Mouse (Mus musculus) olfactory bulb, adult 2 months (tissue): ENCODE results near the gene Styx. TPM values are rescaled to one million over a fixed set of nuclear protein-coding genes. Genes with fewer than 3 reads are reported as not detected.

ENCODE experiments used
- H3K27ac ChIP-seq: fragments of 200-500 bp; 2 replicates; pipeline ENCODE4 v1.5.1; 2012; ENCODE audit warnings: low read depth, low read length; ENCODE audit not compliant: insufficient read depth
- H3K4me1 ChIP-seq: fragments of 200-500 bp; 2 replicates; pipeline ENCODE4 v1.6.1; 2012; ENCODE audit warnings: low read length; ENCODE audit not compliant: control insufficient read depth, insufficient read depth
- H3K4me3 ChIP-seq: fragments of 200-500 bp; 2 replicates; pipeline ENCODE4 v1.5.1; 2012; ENCODE audit warnings: mild to moderate bottlenecking, low read depth, low read length, moderate library complexity; ENCODE audit not compliant: insufficient read depth
- CTCF ChIP-seq: fragments of 200-500 bp; IDR thresholded peaks from 2 replicates; pipeline ENCODE4 v1.5.1; 2012; ENCODE audit warnings: low read depth, mild to moderate bottlenecking, low read length, moderate library complexity; ENCODE audit not compliant: insufficient read depth
- POLR2A ChIP-seq: fragments of 200-500 bp; IDR thresholded peaks from 2 replicates; pipeline ENCODE4 v1.6.1; 2012; ENCODE audit warnings: mild to moderate bottlenecking, low read depth, low read length, moderate library complexity; ENCODE audit not compliant: insufficient read depth
- WGBS: fragments of 180-500 bp; shearing (Covaris S2); methylation state at CpG from one replicate; pipeline ENCODE4 v1.1.7; 2018; 5-methylcytosine and 5-hydroxymethylcytosine counted together
- polyA plus RNA-seq: library from polyadenylated mRNA; stranded (reverse); fragments of >200 nt; gene quantifications from 2 replicates; pipeline ENCODE4 v1.2.4, GENCODE M21; 2012; ENCODE audit warnings: low replicate concordance; ENCODE audit not compliant: missing spikeins, insufficient read depth, insufficient read length

The Styx gene
- polyA plus RNA-seq, 1 experiment = not detected

DNA sequence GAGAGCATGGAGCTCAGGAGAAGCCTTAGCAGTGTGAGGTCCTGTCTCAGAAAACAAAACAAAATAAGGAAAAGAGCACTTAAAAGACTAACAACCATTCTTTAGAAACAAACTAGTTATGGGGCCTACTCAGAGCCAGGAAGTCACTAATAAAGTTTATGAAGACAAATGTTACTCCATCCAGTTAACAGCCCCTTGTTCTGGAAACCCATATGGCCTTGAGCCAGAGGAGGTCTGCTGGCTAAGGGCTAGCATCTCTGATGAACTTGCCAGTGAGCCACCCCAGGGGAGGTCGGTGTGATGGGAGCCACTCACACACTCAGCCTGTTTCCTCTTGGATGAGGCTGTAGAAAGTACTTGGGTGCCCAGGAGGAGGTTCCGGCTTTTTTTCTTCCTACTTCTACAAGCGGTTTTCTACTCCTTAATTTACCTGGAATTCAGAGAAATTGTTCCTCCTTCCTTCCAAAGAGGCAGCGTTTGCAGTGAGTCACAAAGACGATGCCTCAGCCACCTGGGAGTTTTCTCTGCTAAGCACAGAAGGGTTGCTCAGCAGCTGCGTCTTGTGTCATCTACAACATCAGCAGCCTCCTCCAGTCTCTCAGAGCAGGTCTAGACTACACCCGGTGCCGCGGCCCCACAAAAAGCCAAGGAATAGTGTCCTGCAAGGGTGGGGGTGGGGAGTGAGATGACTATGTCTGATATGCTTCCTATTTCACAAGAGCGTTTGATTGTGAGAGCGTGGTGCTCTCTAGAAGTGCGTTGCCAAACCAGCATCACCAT, 92.1 kb downstream of the Styx start:
- Histone ChIP-seq H3K4me3 (no peak overlapping the region), H3K4me1 (peaks cover 17% of the 10 kb centered on the region), H3K27ac (no peak overlapping the region)
- WGBS = 49% methylated on average over 12 of the region's 12 CpGs
- TF ChIP-seq POLR2A = no peak
- TF ChIP-seq CTCF = no peak

GRCm38 (mm10) chr14:45444870-45445269, 94.0 kb downstream of the Styx start:
- WGBS = 57% methylated on average over 7 of the region's 7 CpGs
- H3K27ac ChIP-seq = no peak overlapping the region
- H3K4me1 ChIP-seq = peaks cover 17% of the 10 kb centered on the region
- no peak for TF ChIP-seq POLR2A
- TF ChIP-seq CTCF = no peak
- H3K4me3 ChIP-seq = no peak overlapping the region

- WGBS = 55% methylated on average over 12 of the region's 12 CpGs
- Histone ChIP-seq H3K27ac (no peak overlapping the region), H3K4me3 (no peak overlapping the region), H3K4me1 (peaks cover 17% of the 10 kb centered on the region)
- TF ChIP-seq CTCF (no peak), POLR2A (no peak)
Measured at GRCm38 (mm10) chr14:45445445-45445844, 94.6 kb downstream of the Styx start.

DNA sequence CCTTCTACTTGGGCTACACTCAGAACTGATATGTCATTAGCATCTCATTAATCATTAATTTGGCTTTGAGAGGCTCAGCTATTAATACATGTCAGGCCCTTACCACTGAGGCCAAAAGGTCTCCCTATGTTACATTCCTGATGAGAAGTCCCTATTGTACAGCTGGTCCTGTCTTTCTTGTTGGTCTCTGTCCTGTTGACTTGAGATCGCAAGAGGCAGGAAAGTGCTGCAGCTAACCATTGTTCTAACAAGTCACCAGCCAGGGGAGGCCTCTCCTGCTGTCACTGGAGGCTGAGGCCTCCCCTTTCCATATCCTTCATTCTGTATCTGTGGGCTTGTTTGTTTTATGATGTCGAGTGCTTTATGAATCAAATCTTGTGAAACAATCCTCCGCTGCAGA, 95.9 kb downstream of the Styx start:
- 95% methylated on average over 3 of the region's 3 CpGs for WGBS
- no peak overlapping the region for H3K4me3 ChIP-seq
- peaks cover 17% of the 10 kb centered on the region for H3K4me1 ChIP-seq
- TF ChIP-seq CTCF (no peak), POLR2A (no peak)
- H3K27ac ChIP-seq = no peak overlapping the region

- 69% methylated on average over 2 of the region's 2 CpGs for WGBS
- Histone ChIP-seq H3K27ac (no peak overlapping the region), H3K4me1 (peaks cover 6% of the 10 kb centered on the region), H3K4me3 (no peak overlapping the region)
- TF ChIP-seq CTCF (no peak), POLR2A (no peak)
Measured at GRCm38 (mm10) chr14:45451090-45451489, 100.2 kb downstream of the Styx start.

DNA sequence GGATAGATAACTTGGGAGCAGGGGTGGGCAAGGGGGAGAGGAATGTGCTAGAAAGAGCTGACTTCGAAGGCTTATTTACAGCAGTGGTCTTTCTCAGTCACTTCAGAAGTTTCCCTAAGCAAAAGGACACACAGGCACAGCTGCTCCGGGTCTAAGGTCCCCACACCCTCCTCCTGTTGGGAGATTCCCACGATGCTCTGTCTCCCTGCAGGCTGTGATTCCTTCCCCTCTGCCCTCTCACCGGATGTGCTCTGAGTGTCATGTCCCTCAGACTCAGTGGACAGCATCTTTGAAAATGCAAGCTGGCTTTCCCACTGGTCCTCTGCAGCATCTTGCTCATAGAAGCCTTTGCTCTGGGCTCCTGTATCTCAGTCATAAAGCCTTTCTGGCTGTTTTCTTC, 101.3 kb downstream of the Styx start:
- TF ChIP-seq POLR2A = no peak
- no peak for TF ChIP-seq CTCF
- WGBS = 63% methylated on average over 4 of the region's 4 CpGs
- no peak overlapping the region for H3K27ac ChIP-seq

GRCm38 (mm10) chr14:45452861-45453512, 102.1 kb downstream of the Styx start:
- TF ChIP-seq POLR2A (no peak), CTCF (no peak)
- H3K4me1 ChIP-seq = peaks cover 8% of the 10 kb centered on the region
- no peak overlapping the region for H3K27ac ChIP-seq
- H3K4me3 ChIP-seq = no peak overlapping the region
- 45% methylated on average over 11 of the region's 11 CpGs for WGBS

More for the DNA sequence above, 101.3 kb downstream of the Styx start:
- Histone ChIP-seq H3K4me1 (peaks cover 8% of the 10 kb centered on the region), H3K4me3 (no peak overlapping the region)

GRCm38 (mm10) chr14:45453538-45454233, 102.8 kb downstream of the Styx start:
- H3K4me1 ChIP-seq = peaks cover 8% of the 10 kb centered on the region
- TF ChIP-seq POLR2A (no peak), CTCF (no peak)
- no peak overlapping the region for H3K27ac ChIP-seq
- H3K4me3 ChIP-seq = no peak overlapping the region
- WGBS = 83% methylated on average over 5 of the region's 5 CpGs

DNA sequence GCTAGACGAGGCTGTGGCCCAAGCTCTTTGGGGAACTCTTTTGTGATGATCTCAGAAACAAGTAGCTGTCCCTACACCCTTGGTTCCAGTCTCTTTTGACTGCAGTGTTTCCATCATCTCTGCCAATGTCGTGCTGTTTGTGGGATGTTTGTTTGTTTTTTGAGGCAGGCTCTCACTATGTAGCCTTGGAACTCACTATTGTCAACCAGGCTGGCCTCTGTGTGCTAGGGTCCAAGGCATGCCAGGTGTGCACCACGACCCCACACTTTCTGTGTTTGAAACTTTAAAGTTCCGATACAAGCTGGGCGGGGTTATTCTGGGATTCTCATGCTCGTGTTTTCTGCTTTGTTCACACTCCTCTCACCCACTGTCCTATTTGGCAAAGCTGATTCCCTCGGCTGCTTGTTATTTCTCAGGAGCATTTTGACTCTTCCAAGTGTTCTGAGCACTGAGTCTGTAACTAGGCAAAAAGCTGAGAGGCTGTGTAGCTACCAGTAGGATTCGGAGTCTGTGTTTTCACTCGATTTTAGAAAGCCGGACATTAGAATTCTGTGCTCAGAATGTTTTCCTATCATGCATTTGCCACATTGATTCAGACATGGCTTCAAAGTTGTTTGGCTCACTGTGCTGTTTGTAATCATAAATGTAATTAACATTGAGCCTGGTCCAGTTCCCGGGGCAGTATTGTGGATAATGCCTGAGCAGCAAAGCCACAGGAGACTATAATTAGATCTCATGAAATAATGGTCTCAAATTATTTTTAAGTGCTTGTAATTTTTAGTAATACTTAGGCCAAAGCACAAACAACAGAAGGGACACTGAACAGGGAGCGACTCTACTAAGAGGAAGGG, 105.0 kb downstream of the Styx start:
- Histone ChIP-seq H3K27ac (no peak overlapping the region), H3K4me3 (no peak overlapping the region), H3K4me1 (peaks cover 8% of the 10 kb centered on the region)
- WGBS = 37% methylated on average over 12 of the region's 12 CpGs
- TF ChIP-seq CTCF = no peak
- TF ChIP-seq POLR2A = no peak
